Mouse (Mus musculus): ENCODE measurements around the gene Ubald2.
"Not testable (repeated sequence)": the region's sequence is repeated elsewhere in the genome, so short reads cannot be mapped to it uniquely, and the experiment has no call there.

The Ubald2 gene

GRCm38 (mm10) chr11:116416196-116416943 lies 17.5 kb upstream of the Ubald2 start:
- DNase-seq (ENCODE audit: low spot score) = no peak

DNA sequence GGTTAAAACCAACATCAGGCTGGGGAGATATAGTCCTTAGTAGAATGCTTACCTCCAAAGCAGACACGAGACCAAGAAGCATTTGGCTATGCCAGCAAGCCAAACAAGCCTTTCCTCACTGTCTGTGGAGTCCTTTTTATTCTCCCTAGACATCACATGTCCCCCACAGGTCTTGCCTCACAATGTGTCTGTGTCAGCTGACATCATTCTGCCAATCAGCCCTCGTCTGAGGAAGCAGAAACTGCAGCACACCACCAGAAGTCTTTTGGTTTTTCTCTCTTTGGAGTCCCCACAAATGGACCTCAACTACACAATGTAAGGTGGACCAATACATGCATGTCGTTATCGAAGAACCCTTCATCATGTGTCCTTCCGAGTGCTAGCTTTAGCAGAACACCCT lies 16.8 kb upstream of the Ubald2 start:
- no peak for DNase-seq (ENCODE audit: low spot score)

GRCm38 (mm10) chr11:116418194-116418840 lies 15.6 kb upstream of the Ubald2 start:
- DNase-seq (ENCODE audit: low spot score) = no peak

- no peak for DNase-seq (ENCODE audit: low spot score)
These were observed 14.9 kb upstream of the Ubald2 start for GRCm38 (mm10) chr11:116418841-116419462.

- no peak for DNase-seq (ENCODE audit: low spot score)
These were observed 12.8 kb upstream of the Ubald2 start for GRCm38 (mm10) chr11:116421102-116421501.

DNA sequence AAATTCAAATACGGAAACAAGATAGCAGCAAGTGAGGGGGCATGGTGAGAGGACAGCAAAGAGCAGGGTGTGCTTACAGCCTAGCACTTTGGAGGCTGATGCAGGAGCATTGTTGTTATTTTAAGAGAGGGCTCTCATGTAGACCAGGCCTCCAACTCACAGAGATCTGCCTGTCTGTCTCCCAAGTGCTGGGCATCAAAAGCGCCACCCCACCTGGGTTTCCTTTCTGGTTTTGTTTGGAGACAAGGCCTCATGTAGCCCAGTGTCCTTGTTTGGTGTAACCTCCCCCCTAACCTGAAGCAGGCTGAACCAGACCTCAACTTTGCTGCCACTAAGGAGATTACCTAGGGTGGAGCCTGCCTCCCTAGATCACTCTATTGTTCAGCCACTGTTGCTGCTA lies 11.3 kb upstream of the Ubald2 start:
- DNase-seq (ENCODE audit: low spot score) = no peak

DNA sequence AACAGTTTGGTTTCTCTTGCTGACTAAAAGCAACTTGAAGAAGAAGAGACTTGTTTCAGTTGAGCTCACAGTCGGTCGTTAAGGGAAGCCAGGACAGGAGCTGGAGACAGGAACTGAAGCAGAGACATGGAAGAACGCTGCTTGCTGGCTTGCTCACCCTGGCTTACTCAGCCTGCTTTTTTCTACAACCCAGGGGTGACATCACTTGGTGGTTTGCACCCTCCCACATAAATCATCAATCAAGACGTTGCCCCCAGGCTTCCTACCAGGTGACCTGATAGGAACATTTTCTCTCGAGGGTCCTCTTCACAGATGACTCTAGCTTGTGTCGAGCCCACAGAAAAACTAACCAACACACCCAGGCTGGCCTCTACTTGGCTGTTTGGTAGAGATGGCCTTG lies 10.7 kb upstream of the Ubald2 start:
- DNase-seq (ENCODE audit: low spot score) = no peak

- no peak for DNase-seq (ENCODE audit: low spot score)
These were observed 9.9 kb upstream of the Ubald2 start for GRCm38 (mm10) chr11:116423782-116424620.

DNA sequence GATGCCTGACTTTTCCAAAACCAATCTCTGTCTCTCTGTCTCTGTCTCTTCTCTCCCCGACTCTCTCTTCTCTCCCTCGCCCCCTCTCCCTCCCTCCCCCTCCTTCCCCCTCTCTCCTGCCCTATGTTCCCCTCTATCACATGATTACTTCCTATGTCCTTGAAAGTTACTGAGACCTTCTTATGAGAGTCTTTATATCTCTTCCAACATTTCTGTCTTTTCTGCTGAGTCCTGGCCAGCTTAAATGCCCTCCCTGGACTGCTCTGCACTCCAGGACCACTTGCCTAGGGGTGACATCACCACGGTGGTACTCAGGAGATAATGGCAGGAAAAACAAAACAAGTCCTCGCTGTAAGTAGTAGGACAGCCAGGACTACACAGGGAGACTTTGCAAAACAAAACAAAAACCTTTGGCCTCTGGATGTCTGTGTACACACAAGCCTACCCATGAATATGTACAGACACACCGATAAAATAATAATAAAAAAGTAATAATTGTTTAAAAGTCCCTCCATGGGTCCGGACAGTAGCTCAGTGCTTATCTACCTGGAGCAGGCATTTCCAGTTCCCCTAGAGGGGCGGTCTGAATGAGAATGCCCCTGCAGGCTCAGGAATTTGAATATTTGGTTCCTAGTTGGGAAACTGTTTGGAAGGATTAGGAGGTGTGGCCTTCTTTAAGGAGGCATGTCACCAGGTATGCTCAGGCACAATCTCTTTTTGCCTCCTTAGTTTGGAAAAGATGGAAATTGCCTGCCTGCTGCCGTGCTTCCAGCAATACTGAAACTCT lies 9.1 kb upstream of the Ubald2 start:
- DNase-seq (ENCODE audit: low spot score) = no peak

GRCm38 (mm10) chr11:116426328-116426727 lies 7.6 kb upstream of the Ubald2 start:
- not testable (repeated sequence) for DNase-seq (ENCODE audit: low spot score)

GRCm38 (mm10) chr11:116426852-116427575 lies 6.9 kb upstream of the Ubald2 start:
- no peak for DNase-seq (ENCODE audit: low spot score)

- DNase-seq (ENCODE audit: low spot score) = no peak
These were observed 4.7 kb upstream of the Ubald2 start for GRCm38 (mm10) chr11:116428872-116429859.

GRCm38 (mm10) chr11:116429862-116430613 lies 3.9 kb upstream of the Ubald2 start:
- no peak for DNase-seq (ENCODE audit: low spot score)

- no peak for DNase-seq (ENCODE audit: low spot score)
These were observed 3.0 kb upstream of the Ubald2 start for GRCm38 (mm10) chr11:116430723-116431427.

- no peak for DNase-seq (ENCODE audit: low spot score)
These were observed 2.3 kb upstream of the Ubald2 start for GRCm38 (mm10) chr11:116431428-116432077.

DNA sequence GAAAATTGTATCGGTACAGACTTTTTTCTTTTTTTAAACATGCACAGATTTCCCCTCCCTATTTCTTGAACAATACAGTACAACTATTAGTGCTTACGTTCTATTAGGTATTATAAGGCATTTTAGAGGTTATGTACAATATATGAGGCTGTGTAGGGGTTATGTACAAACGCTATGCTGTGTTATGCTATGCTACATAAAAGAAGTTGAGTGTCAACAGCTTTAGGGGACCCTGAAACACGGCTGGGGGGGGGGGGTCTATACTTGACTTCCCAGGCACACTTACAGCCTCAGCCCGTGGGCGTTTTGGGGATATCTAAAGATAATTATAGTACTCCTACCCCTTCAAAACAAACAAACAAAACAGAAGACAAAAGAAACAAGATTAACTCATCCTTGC lies 1.8 kb upstream of the Ubald2 start:
- no peak for DNase-seq (ENCODE audit: low spot score)

- DNase-seq (ENCODE audit: low spot score) = no peak
These were observed 1.1 kb upstream of the Ubald2 start for GRCm38 (mm10) chr11:116432593-116433355.

Measured in ovary, postnatal 10 days (tissue).